Mouse (Mus musculus) gastrocnemius, postnatal 14 days (tissue): ENCODE measurements around the gene Cxcl1. TPM values are rescaled to one million over a fixed set of nuclear protein-coding genes. Genes with fewer than 3 reads are reported as not detected.

Experiments used
- total RNA-seq, 2 experiments: library from RNA; stranded (reverse); gene quantifications; 2 replicates each; pipeline ENCODE4 v1.2.3; 2021

The Cxcl1 gene
- total RNA-seq, 2 experiments from 2014 or later: 0.11 TPM; not detected in 1

Other genes starting within 250 kb of the Cxcl1 start
- gene Cxcl5, start 131.9 kb upstream of the Cxcl1 start, total RNA-seq: not detected
- 1 to 10 TPM in 1 of 2 experiments, under 1 TPM in 1; 0.42 to 1.3 TPM for gene Ppbp, start 122.7 kb upstream of the Cxcl1 start, total RNA-seq
- 10 to 100 TPM; 18.7 to 23.7 TPM for gene Pf4, start 118.8 kb upstream of the Cxcl1 start, total RNA-seq
- not detected for gene Cxcl3, start 105.1 kb upstream of the Cxcl1 start, total RNA-seq
- gene Cxcl15, start 96.7 kb upstream of the Cxcl1 start, total RNA-seq: not detected
- gene Cxcl2, start 12.6 kb downstream of the Cxcl1 start, total RNA-seq: not detected
- gene Mthfd2l, start 39.9 kb downstream of the Cxcl1 start, total RNA-seq: 10 to 100 TPM in 1 of 2 experiments, 1 to 10 TPM in 1; 8.2 to 10.1 TPM
- gene Epgn, start 136.2 kb downstream of the Cxcl1 start, total RNA-seq: under 1 TPM; 0.27 to 0.41 TPM
- gene Ereg, start 183.4 kb downstream of the Cxcl1 start, total RNA-seq: not detected
- not detected for gene Areg, start 248.4 kb downstream of the Cxcl1 start, total RNA-seq